Mouse (Mus musculus) hindbrain, embryonic 13.5 days (tissue): Measurements from ENCODE around the gene Cenps. TPM values are rescaled to one million over a fixed set of nuclear protein-coding genes. Genes with fewer than 3 reads are reported as not detected.

Experiments used
- ATAC-seq: fragments of 200-750 bp; cut with Nextera tagmentation; 2 replicates; pipeline ENCODE4 v1.8.0; 2017; ENCODE audit warnings: moderate TSS enrichment; ENCODE audit not compliant: low FRiP score
- H3K27ac ChIP-seq: fragments of 300-500 bp; sonication (generic); 2 replicates; pipeline ENCODE4 v1.5.1; 2015; ENCODE audit warnings: inconsistent platforms, mild to moderate bottlenecking, moderate library complexity
- H3K27me3 ChIP-seq: fragments of 300-500 bp; sonication (generic); 2 replicates; pipeline ENCODE4 v1.6.1; 2015; ENCODE audit warnings: mild to moderate bottlenecking, inconsistent platforms
- H3K36me3 ChIP-seq: fragments of 300-500 bp; sonication (generic); 2 replicates; pipeline ENCODE4 v1.6.1; 2015; ENCODE audit warnings: mild to moderate bottlenecking, inconsistent platforms
- H3K4me1 ChIP-seq: fragments of 300-500 bp; sonication (generic); replicated peaks from 2 replicates; pipeline ENCODE4 v1.6.1; 2015; ENCODE audit warnings: inconsistent platforms
- H3K4me2 ChIP-seq: fragments of 300-500 bp; sonication (generic); 2 replicates; pipeline ENCODE4 v1.6.1; 2015; ENCODE audit warnings: inconsistent platforms, mild to moderate bottlenecking, moderate library complexity
- H3K4me3 ChIP-seq: fragments of 300-500 bp; sonication (generic); 2 replicates; pipeline ENCODE4 v1.5.1; 2015; ENCODE audit warnings: mild to moderate bottlenecking, inconsistent platforms
- H3K9ac ChIP-seq: fragments of 300-500 bp; sonication (generic); 2 replicates; pipeline ENCODE4 v1.6.1; 2015; ENCODE audit warnings: mild to moderate bottlenecking, inconsistent platforms
- H3K9me3 ChIP-seq: fragments of 300-500 bp; sonication (generic); 2 replicates; pipeline ENCODE4 v1.6.1; 2016; ENCODE audit warnings: inconsistent platforms
- WGBS: fragments of 180-500 bp; shearing (Covaris S2); methylation state at CpG from one replicate; pipeline ENCODE4 v1.1.7; 2015; 5-methylcytosine and 5-hydroxymethylcytosine counted together
- polyA plus RNA-seq: library from polyadenylated mRNA; unstranded; fragments of >200 nt; fragmentation: Nextera tagmentation; extraction: Ambion mirVana; gene quantifications from 2 replicates; pipeline ENCODE4 v1.2.1, GENCODE M21; 2015

Gene Cenps
- polyA plus RNA-seq, 1 experiment from 2014 or later = 24.3 TPM

DNA sequence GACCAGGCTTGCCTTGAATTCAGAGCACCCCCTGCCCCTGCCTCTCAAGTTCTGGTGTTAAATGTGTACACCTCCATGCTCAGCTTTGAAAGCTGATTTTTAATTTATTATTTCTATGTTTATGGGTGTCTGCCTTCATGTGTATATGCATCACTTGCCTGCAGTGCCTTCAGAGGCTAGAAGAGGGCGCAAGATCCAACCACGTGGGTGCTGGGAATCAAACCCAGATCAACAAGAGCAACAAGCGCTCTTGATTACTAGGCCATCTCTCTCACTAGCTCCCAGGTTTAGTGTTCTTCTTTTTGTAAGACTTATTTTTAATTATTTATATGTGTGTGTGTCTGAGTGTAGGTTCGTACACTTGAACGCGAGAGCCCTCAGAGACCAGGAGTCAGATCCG lies 17.4 kb upstream of the Cenps start:
- Histone ChIP-seq H3K4me1 (no peaks in the 10 kb centered on the region), H3K27ac (no peak overlapping the region), H3K9ac (no peak overlapping the region), H3K9me3 (no peaks in the 10 kb centered on the region), H3K4me2 (no peak overlapping the region), H3K36me3 (peaks cover 99% of the 10 kb centered on the region), H3K4me3 (no peak overlapping the region), H3K27me3 (no peaks in the 10 kb centered on the region)
- WGBS = 97% methylated on average over 7 of the region's 7 CpGs
- no peak for ATAC-seq

GRCm38 (mm10) chr4:149150721-149151120 lies 13.3 kb upstream of the Cenps start:
- H3K27ac ChIP-seq = no peak overlapping the region
- peaks cover 69% of the 10 kb centered on the region for H3K36me3 ChIP-seq
- no peak overlapping the region for H3K9ac ChIP-seq
- 94% methylated on average over 11 of the region's 11 CpGs for WGBS
- H3K9me3 ChIP-seq = no peaks in the 10 kb centered on the region
- no peak for ATAC-seq
- peaks cover 9% of the 10 kb centered on the region; the same call in 1 of the 2 replicates for H3K4me1 ChIP-seq
- no peak overlapping the region for H3K4me3 ChIP-seq
- H3K4me2 ChIP-seq = no peak overlapping the region
- no peaks in the 10 kb centered on the region for H3K27me3 ChIP-seq

DNA sequence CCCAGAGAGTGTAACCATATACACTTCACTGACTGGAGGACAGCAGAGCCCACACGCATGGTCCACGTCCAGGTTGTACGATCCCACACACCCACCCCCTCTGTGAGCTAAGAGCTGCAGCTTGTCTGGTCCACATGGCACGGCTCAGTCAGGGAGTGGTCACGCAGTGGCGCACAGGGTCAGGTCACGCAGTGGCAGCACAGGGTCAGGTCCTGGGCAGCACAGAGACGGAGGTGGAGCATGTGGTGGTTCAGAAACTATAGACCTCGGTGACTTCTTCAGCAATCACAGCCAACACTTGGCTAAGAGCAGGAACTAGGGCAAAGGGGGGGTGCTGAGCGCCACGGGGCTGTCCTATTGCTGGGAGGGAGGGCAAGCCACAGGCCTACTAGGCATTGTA lies 12.8 kb upstream of the Cenps start:
- Histone ChIP-seq H3K27me3 (no peaks in the 10 kb centered on the region), H3K4me2 (no peak overlapping the region), H3K4me3 (no peak overlapping the region), H3K36me3 (peaks cover 64% of the 10 kb centered on the region), H3K9me3 (no peaks in the 10 kb centered on the region), H3K27ac (no peak overlapping the region), H3K4me1 (peaks cover 9% of the 10 kb centered on the region; the same call in 1 of the 2 replicates), H3K9ac (no peak overlapping the region)
- WGBS = 78% methylated on average over 11 of the region's 11 CpGs
- ATAC-seq = no peak

- H3K27ac ChIP-seq = peak overlapping the region; percentile 62
- no peak for ATAC-seq
- H3K27me3 ChIP-seq = no peaks in the 10 kb centered on the region
- 77% methylated on average over 7 of the region's 7 CpGs for WGBS
- H3K4me2 ChIP-seq = no peak overlapping the region
- H3K4me1 ChIP-seq = peaks cover 9% of the 10 kb centered on the region; the same call in 1 of the 2 replicates
- no peak overlapping the region for H3K4me3 ChIP-seq
- no peaks in the 10 kb centered on the region for H3K9me3 ChIP-seq
- no peak overlapping the region for H3K9ac ChIP-seq
- H3K36me3 ChIP-seq = peaks cover 58% of the 10 kb centered on the region
These were observed 12.2 kb upstream of the Cenps start for GRCm38 (mm10) chr4:149149611-149150010.

DNA sequence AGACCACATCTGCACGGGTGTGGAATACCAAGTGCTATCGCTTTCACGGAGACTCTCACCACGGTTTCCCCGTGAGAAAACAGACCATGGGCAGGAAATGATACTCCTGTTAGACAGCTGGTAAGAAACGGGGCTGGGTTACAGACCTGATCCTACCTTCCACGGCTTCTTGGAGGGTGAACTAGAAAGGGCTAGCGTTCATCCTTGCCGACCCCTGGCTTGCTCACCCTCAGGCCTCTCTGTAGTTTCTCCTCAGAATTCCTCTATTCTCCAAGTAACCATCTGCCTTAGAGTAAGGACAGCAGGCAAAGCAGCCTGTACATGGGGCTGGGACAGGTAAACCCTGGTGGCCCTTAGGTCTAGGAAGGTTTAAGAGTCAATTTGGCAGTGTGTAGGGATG lies 11.8 kb upstream of the Cenps start:
- Histone ChIP-seq H3K4me2 (no peak overlapping the region), H3K27me3 (no peaks in the 10 kb centered on the region), H3K4me3 (no peak overlapping the region), H3K36me3 (peaks cover 54% of the 10 kb centered on the region), H3K27ac (peak overlapping the region; percentile 62), H3K9me3 (no peaks in the 10 kb centered on the region), H3K9ac (no peak overlapping the region), H3K4me1 (peaks cover 10% of the 10 kb centered on the region; the same call in 1 of the 2 replicates)
- no peak for ATAC-seq
- 82% methylated on average over 9 of the region's 9 CpGs for WGBS

GRCm38 (mm10) chr4:149148084-149148483 lies 10.7 kb upstream of the Cenps start:
- Histone ChIP-seq H3K27ac (no peak overlapping the region), H3K9ac (no peak overlapping the region), H3K4me2 (no peak overlapping the region), H3K36me3 (peaks cover 42% of the 10 kb centered on the region), H3K9me3 (no peaks in the 10 kb centered on the region), H3K27me3 (no peaks in the 10 kb centered on the region), H3K4me1 (peaks cover 10% of the 10 kb centered on the region; the same call in 1 of the 2 replicates), H3K4me3 (no peak overlapping the region)
- 84% methylated on average over 4 of the region's 4 CpGs for WGBS
- no peak for ATAC-seq

DNA sequence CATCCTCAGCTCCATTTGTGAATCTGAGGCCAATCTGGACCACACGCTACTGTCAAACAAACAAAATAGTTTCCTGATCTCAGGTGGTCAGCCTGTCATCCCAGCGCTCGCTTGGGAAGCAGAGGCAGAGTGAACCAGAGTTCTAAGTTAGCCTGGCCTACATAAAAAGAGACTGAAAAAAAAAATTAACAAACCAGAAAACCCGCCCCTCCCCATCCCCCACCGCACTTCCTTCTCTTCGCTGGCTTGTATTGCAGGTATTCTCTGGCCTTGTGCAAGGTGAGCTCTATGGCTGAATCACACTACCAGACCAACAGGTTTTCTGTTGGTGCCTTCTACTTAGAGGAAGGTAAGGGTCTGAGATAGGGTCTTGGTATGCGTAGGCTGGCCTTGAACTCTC lies 10.1 kb upstream of the Cenps start:
- no peaks in the 10 kb centered on the region for H3K27me3 ChIP-seq
- no peak overlapping the region for H3K27ac ChIP-seq
- peaks cover 37% of the 10 kb centered on the region for H3K36me3 ChIP-seq
- no peak for ATAC-seq
- no peak overlapping the region for H3K9ac ChIP-seq
- H3K4me3 ChIP-seq = no peak overlapping the region
- no peak overlapping the region for H3K4me2 ChIP-seq
- peaks cover 10% of the 10 kb centered on the region; the same call in 1 of the 2 replicates for H3K4me1 ChIP-seq
- no peaks in the 10 kb centered on the region for H3K9me3 ChIP-seq
- WGBS = 84% methylated on average over 7 of the region's 7 CpGs

GRCm38 (mm10) chr4:149145151-149145550 lies 7.7 kb upstream of the Cenps start:
- 84% methylated on average over 4 of the region's 4 CpGs for WGBS
- Histone ChIP-seq H3K27ac (no peak overlapping the region), H3K9ac (no peak overlapping the region), H3K4me1 (peaks cover 10% of the 10 kb centered on the region; the same call in 1 of the 2 replicates), H3K4me3 (no peak overlapping the region), H3K4me2 (no peak overlapping the region), H3K27me3 (no peaks in the 10 kb centered on the region), H3K9me3 (no peaks in the 10 kb centered on the region), H3K36me3 (peaks cover 13% of the 10 kb centered on the region)
- ATAC-seq = 0 out of 2 replicates have a peak, but pooled peaks have one; percentile 27

- 4% methylated on average over 3 of the region's 3 CpGs for WGBS
- H3K27ac ChIP-seq = peak overlapping the region; percentile 71
These were observed 7.0 kb upstream of the Cenps start for GRCm38 (mm10) chr4:149144459-149144858.

GRCm38 (mm10) chr4:149143594-149143993 lies 6.2 kb upstream of the Cenps start:
- 23% methylated on average over 4 of the region's 4 CpGs for WGBS
- Histone ChIP-seq H3K4me3 (no peak overlapping the region), H3K9me3 (no peaks in the 10 kb centered on the region), H3K9ac (no peak overlapping the region), H3K27me3 (no peaks in the 10 kb centered on the region), H3K36me3 (no peaks in the 10 kb centered on the region), H3K4me2 (no peak overlapping the region), H3K4me1 (peaks cover 10% of the 10 kb centered on the region; the same call in 1 of the 2 replicates), H3K27ac (no peak overlapping the region)
- ATAC-seq = no peak

More at GRCm38 (mm10) chr4:149144459-149144858, 7.0 kb upstream of the Cenps start:
- Histone ChIP-seq H3K4me2 (no peak overlapping the region), H3K9me3 (no peaks in the 10 kb centered on the region), H3K4me1 (peaks cover 10% of the 10 kb centered on the region; the same call in 1 of the 2 replicates), H3K36me3 (peaks cover 6% of the 10 kb centered on the region), H3K4me3 (no peak overlapping the region), H3K9ac (no peak overlapping the region), H3K27me3 (no peaks in the 10 kb centered on the region)
- peak; percentile 78 for ATAC-seq

- Histone ChIP-seq H3K9me3 (no peaks in the 10 kb centered on the region), H3K27me3 (no peaks in the 10 kb centered on the region), H3K9ac (no peak overlapping the region), H3K27ac (no peak overlapping the region), H3K4me2 (no peak overlapping the region), H3K4me3 (no peak overlapping the region), H3K4me1 (peaks cover 9% of the 10 kb centered on the region), H3K36me3 (no peaks in the 10 kb centered on the region)
- WGBS = 87% methylated on average over 8 of the region's 8 CpGs
- ATAC-seq = no peak
These were observed 1.1 kb upstream of the Cenps start for GRCm38 (mm10) chr4:149138515-149138914.

DNA sequence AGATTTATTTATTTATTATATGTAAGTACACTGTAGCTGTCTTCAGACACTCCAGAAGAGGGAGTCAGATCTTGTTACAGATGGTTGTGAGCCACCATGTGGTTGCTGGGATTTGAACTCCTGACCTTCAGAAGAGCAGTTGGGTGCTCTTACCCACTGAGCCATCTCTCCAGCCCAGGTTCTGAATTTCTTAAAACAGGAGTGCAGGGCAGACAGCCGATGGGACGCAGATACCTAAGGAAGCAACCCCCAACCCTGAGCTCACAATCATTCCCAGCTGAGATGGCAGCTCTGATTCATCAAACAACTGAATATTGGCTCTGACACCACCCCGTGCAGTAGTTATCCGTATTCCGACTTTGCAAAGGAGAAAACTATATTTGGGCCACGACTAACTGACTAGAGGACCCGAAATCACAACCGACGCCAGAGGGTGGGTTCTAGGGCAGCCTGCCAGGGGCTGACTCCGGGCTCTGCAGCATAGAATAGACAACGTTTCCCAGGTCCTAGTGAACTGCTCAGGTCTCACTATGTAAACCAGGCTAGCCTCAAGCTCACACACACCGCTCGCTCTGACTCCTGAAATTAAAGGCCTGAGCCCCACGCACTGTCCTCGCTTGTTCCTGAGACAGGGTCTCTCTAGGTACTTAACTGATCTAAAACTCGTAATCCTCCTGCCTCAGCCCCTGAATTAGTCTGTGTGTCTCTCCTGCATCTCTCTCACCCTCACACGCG lies 1.1 kb downstream of the Cenps start:
- Histone ChIP-seq H3K9ac (peak overlapping the region; percentile 82), H3K4me2 (peak overlapping the region; percentile 64), H3K27ac (no peak overlapping the region), H3K36me3 (0 out of 2 replicates have a peak, but pooled peaks cover 4% of the 10 kb centered on the region), H3K4me1 (peaks cover 9% of the 10 kb centered on the region), H3K9me3 (no peaks in the 10 kb centered on the region), H3K4me3 (peak overlapping the region; percentile 63), H3K27me3 (no peaks in the 10 kb centered on the region)
- no peak for ATAC-seq
- 69% methylated on average over 18 of the region's 18 CpGs for WGBS

DNA sequence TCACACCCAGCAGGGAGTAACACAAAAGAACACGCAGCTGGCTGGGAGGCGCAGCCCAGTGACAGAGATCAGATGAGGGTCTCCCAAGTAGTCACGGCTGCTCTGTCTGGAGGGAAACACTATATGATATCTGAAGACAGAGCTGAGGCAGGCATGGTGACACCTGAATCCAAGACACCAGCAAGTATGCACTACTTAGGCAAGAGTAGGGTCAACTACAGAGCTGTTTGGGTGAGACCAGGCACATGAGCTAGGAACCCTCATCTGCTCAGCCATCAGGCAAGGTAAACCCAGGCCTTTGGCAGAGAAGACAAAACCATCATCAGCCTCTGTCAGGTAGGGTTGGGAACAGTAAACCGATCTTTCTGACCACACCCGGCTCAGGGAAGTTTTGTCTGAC lies 4.0 kb downstream of the Cenps start:
- ATAC-seq = no peak

More for the DNA sequence above, 4.0 kb downstream of the Cenps start:
- no peak overlapping the region for H3K27ac ChIP-seq
- H3K4me1 ChIP-seq = peaks cover 9% of the 10 kb centered on the region
- no peak overlapping the region for H3K9ac ChIP-seq
- peaks cover 26% of the 10 kb centered on the region for H3K36me3 ChIP-seq
- H3K4me2 ChIP-seq = no peak overlapping the region
- no peak overlapping the region for H3K4me3 ChIP-seq
- H3K9me3 ChIP-seq = no peaks in the 10 kb centered on the region
- 86% methylated on average over 5 of the region's 5 CpGs for WGBS
- H3K27me3 ChIP-seq = no peaks in the 10 kb centered on the region
